Mouse (Mus musculus) induced T-regulatory cell, adult 2 months (primary cell): ENCODE results near the gene Igf2r.
A peak's percentile ranks its signal among the peaks of the same experiment; 100 is the strongest.

Source experiments
- DNase-seq: peaks from one replicate; pipeline ENCODE4 v3.0.0-alpha.2; 2012; ENCODE audit warnings: low read depth

Igf2r gene

DNA sequence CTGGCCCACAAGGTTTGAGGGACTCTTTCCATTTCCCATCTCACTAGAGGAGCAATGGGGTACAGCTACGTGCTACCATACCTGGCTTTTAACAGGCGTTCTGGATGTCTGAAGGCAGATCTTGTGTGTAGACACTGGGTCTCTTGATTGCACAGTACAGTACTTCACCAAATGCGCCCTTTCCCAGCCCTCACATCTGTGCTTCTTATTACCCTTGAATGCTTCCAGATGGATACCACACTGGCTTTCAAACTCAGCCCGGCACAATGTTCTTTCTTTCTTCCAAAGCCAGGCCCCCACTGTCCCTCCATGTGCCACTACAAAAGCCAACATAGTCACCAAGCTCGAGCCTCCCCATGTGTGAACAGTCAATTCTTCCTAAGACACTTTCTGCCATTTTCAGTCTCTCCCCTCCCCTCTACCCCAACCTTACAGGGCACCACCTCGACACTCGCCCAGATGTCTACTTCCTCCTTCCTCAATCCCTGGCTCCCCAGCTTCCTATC, 97.1 kb downstream of the Igf2r start:
- no peak for DNase-seq

DNA sequence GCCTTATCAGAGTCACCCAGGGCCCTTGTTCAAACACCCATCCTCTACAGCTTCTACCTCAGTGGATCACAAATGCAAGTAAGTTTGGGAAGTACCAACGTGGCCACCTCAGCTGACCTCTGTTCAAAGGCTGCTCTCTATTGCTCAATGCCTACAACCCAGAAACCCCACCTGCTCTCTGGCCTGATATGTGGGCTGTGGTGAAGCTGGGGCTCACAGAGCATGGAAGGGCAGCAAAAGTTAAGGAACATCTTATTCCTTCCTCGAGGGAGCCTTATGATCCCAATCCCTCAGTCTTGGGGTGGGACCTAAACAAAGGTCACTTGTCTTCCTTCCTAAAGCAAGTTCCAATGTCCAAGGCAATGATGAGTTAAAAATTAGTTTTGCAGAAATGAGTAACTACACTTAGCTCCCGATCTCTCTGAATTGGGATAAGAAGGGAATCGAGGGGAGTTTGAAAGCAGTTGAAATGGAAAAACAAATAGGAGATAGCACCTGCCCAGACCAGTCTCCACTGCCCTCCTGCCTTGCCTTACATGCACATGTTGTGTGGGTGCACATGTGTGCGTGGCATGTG, 98.3 kb downstream of the Igf2r start:
- DNase-seq = no peak

DNA sequence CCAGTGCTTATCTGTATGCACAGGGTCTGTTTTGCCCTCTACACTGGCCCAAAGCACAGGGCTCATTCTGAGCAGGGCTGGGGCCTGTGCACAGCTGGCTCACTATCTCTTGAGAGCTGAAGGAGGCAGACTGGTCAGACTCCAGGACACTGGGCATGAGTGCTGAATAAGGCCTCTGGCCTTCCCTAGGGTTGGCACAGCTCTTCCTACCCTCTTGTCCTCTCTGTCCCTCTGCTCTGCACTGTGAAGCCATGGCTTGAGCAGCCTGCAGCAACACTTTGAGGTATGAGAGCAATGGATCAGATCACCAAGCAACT, 100.1 kb downstream of the Igf2r start:
- DNase-seq = no peak

- DNase-seq = no peak
These were observed 100.7 kb downstream of the Igf2r start for GRCm38 (mm10) chr17:12668478-12669362.

GRCm38 (mm10) chr17:12664156-12664555, 105.3 kb downstream of the Igf2r start:
- DNase-seq = no peak

- peak; percentile 73 for DNase-seq
These were observed 108.7 kb downstream of the Igf2r start for GRCm38 (mm10) chr17:12660572-12661260.

DNA sequence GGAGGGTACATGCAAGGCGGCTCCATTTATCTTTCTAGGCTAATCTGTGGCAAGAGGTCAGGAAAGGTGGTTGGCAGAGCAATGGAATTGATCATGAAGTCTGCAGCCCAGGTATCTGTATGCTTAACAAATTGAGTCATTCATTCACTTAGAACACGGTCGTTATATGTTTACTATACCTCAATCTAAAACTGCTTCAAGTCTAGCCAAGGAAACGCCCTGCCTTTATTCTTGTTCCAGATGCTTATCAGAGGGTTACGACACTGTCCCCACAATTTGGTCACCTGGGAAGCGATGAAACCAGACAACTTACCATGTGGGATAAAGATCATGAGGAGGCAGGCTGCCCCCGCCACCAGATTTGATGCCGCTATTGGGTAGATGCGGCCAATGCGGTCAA, 110.2 kb downstream of the Igf2r start:
- no peak for DNase-seq

DNA sequence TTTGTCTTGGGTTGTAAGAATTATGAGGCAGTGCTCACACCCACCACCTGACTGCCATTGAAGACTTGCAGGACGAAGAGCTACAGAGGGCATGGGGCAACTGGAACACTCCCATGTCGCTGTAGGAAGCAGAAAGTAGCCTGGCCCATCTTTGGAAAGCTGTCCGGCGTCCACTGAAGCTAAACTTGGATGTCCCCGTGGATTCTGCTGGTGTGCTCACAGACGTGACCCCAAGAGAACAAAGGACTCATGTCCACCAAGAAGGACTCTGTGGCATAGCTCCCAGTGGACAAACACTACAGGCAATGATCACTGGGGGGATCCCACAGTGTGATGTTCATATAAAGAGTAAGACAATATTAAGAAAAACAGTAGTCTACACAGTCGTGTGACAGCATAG, 110.7 kb downstream of the Igf2r start:
- DNase-seq = no peak

GRCm38 (mm10) chr17:12655826-12656225, 113.6 kb downstream of the Igf2r start:
- peak; percentile 61 for DNase-seq

GRCm38 (mm10) chr17:12654061-12654460, 115.4 kb downstream of the Igf2r start:
- no peak for DNase-seq

DNA sequence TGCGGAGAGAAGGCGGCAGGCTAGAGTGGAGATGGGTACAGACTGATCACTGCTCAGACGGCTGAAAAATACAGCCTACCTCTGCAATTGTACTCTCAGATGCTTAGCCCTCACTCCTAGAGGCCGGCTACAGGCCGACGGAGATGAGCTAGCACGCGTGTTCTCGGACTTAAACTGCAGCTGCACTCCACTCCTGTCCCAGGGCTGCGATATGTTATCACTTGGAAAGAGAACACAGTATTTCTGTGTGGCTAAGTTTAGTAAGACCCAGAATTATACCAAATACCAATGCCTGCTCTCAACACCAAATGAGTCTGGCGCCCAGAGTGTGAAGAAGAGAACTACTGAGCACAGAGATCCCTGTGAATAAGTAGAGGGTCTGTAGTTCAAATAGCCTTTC, 116.9 kb downstream of the Igf2r start:
- DNase-seq = no peak

DNA sequence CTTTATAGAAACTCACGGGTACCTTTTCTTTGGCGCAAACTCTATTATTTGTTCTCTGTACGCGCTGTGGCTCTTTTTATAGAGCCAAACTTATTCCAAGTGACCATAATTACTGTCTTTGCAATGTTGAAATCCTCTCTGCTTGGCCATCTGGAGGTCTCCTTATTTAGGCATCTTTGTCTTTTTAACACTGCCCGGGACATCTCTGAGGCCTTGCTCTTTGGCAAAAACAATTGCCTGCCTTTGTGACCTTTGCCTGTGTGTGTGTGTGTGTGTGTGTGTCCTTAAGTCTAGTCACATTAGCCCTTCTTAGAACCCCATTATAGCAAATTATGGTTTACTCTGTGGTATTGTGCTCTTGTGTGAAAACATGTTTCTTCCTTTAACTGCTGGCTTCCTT, 124.0 kb downstream of the Igf2r start:
- DNase-seq = no peak

- no peak for DNase-seq
These were observed 128.4 kb downstream of the Igf2r start for GRCm38 (mm10) chr17:12641087-12641486.

- DNase-seq = no peak
These were observed 129.9 kb downstream of the Igf2r start for GRCm38 (mm10) chr17:12639585-12639984.

DNA sequence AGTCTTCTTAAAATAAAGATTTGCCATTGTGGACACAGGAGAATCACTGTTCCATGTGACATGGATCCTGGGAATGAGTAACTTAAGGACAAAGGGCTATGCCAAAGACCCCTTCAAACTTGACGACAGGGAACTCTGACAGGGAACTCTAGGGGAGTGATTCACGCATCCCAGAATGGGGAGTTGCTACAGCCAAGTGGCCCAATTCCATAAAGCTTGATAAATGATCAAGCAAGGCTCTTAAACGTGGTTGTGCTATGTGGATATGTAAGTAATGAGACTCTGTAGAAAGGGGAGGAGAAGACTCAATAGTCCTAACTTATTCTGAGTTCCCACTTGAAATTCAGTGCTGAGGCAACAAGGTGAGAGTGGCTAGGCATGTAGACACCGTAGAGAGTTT, 134.7 kb downstream of the Igf2r start:
- no peak for DNase-seq
